Mouse (Mus musculus) spleen, postnatal 36 days (tissue): ENCODE measurements around the gene Nrn1l.

Experiments
- DNase-seq, 2 experiments: peaks; one replicate each; pipeline ENCODE4 v3.0.0; 2022; ENCODE audit warnings: low spot score in 2 of 2, mixed read lengths in 1 of 2

The Nrn1l gene

GRCm38 (mm10) chr8:105893339-105893738, at the start of gene Nrn1l:
TSS of gene Nrn1l (plus strand) at chr8:105893567.
- DNase-seq = no peak

- no peak for DNase-seq
Measured at GRCm38 (mm10) chr8:105846678-105847077, 46.7 kb upstream of the Nrn1l start.

- no peak for DNase-seq
Measured at GRCm38 (mm10) chr8:105850014-105850413, 43.4 kb upstream of the Nrn1l start.

GRCm38 (mm10) chr8:105850611-105851010, 42.8 kb upstream of the Nrn1l start:
- DNase-seq = no peak

- peak; percentile 85 to 89 for DNase-seq
Measured at GRCm38 (mm10) chr8:105851651-105852143, 41.7 kb upstream of the Nrn1l start.

- DNase-seq = no peak
Measured at GRCm38 (mm10) chr8:105852146-105852729, 41.1 kb upstream of the Nrn1l start.

- no peak for DNase-seq
Measured at GRCm38 (mm10) chr8:105853178-105853577, 40.2 kb upstream of the Nrn1l start, which contains the start of gene Cenpt. TSS of gene Cenpt (minus strand) at chr8:105853278.

GRCm38 (mm10) chr8:105854303-105854702, 39.1 kb upstream of the Nrn1l start:
- DNase-seq = no peak

- DNase-seq = peak; percentile 91 to 92
Measured at GRCm38 (mm10) chr8:105854715-105855216, 38.6 kb upstream of the Nrn1l start, which contains the start of gene Thap11. TSS of gene Thap11 (plus strand) at chr8:105855132.

GRCm38 (mm10) chr8:105855248-105856167, 37.9 kb upstream of the Nrn1l start:
- DNase-seq = peak; percentile 21 to 22

GRCm38 (mm10) chr8:105856168-105856835, 37.1 kb upstream of the Nrn1l start:
- no peak for DNase-seq

- peak in 1 of 2 experiments; percentile 29 for DNase-seq
Measured at GRCm38 (mm10) chr8:105858495-105858894, 34.9 kb upstream of the Nrn1l start.

- DNase-seq = peak; percentile 20 to 60
Measured at GRCm38 (mm10) chr8:105859314-105859713, 34.1 kb upstream of the Nrn1l start.

- peak; percentile 94 to 95 for DNase-seq
Measured at GRCm38 (mm10) chr8:105860143-105860981, 33.0 kb upstream of the Nrn1l start, which contains the start of gene Nutf2. TSS of gene Nutf2 (plus strand) at chr8:105860580.

- DNase-seq = peak; percentile 26 to 34
Measured at GRCm38 (mm10) chr8:105861951-105862350, 31.4 kb upstream of the Nrn1l start.

GRCm38 (mm10) chr8:105866364-105867029, 26.9 kb upstream of the Nrn1l start:
- DNase-seq = no peak

GRCm38 (mm10) chr8:105874301-105874700, 19.1 kb upstream of the Nrn1l start:
- DNase-seq = no peak

GRCm38 (mm10) chr8:105880754-105881520, 12.4 kb upstream of the Nrn1l start, which contains the start of gene Edc4:
TSS of gene Edc4 (plus strand) at chr8:105880881.
- DNase-seq = peak; percentile 76 to 81

- no peak for DNase-seq
Measured at GRCm38 (mm10) chr8:105889756-105890465, 3.5 kb upstream of the Nrn1l start.
